Mouse (Mus musculus): ENCODE measurements around the gene Tmem206. TPM values are rescaled to one million over a fixed set of nuclear protein-coding genes. Genes with fewer than 3 reads are reported as not detected.

The Tmem206 gene
- 10.3 TPM for total RNA-seq (2023)

GRCm38 (mm10) chr1:191325726-191326232 is at the start of gene Tmem206:
TSS of gene Tmem206 (plus strand) at chr1:191325912.

GRCm38 (mm10) chr1:191317591-191318196 is 8.0 kb upstream of the Tmem206 start, which contains the start of gene Nenf:
TSS of gene Nenf (minus strand) at chr1:191318194.

Other genes starting within 250 kb of the Tmem206 start
- gene Batf3, start 228.1 kb upstream of the Tmem206 start, total RNA-seq (2023): not detected
- gene Fam71a, start 161.1 kb upstream of the Tmem206 start, total RNA-seq (2023): not detected
- 13.8 TPM for gene Atf3, start 107.9 kb upstream of the Tmem206 start, total RNA-seq (2023)
- gene Nenf, start 7.7 kb upstream of the Tmem206 start, total RNA-seq (2023): 15.5 TPM
- gene Ppp2r5a, start 77.4 kb downstream of the Tmem206 start, total RNA-seq (2023): 370 TPM
- gene Dtl, start 249.6 kb downstream of the Tmem206 start, total RNA-seq (2023): 3.9 TPM
- 65.4 TPM for gene Ints7, start 249.7 kb downstream of the Tmem206 start, total RNA-seq (2023)